Mouse (Mus musculus) hindbrain, embryonic 14.5 days (tissue): ENCODE results near the gene Ptbp1. TPM values are rescaled to one million over a fixed set of nuclear protein-coding genes. Genes with fewer than 3 reads are reported as not detected.

Source experiments
- ATAC-seq: fragments of 200-750 bp; cut with Nextera tagmentation; 2 replicates; pipeline ENCODE4 v1.8.0; 2017; ENCODE audit warnings: moderate number of reproducible peaks, mild to moderate bottlenecking, moderate TSS enrichment, moderate library complexity; ENCODE audit not compliant: low FRiP score
- DNase-seq: peaks from one replicate; pipeline ENCODE4 v3.0.0-alpha.2; 2015; ENCODE audit warnings: low spot score
- H3K27ac ChIP-seq: fragments of 300-500 bp; sonication (generic); 2 replicates; pipeline ENCODE4 v1.5.1; 2014; ENCODE audit warnings: mild to moderate bottlenecking, moderate library complexity
- H3K27me3 ChIP-seq: fragments of 300-500 bp; sonication (generic); 2 replicates; pipeline ENCODE4 v1.6.1; 2014; ENCODE audit warnings: mild to moderate bottlenecking, low read length, mixed read lengths; ENCODE audit not compliant: control insufficient read depth, insufficient read depth
- H3K36me3 ChIP-seq: fragments of 300-500 bp; sonication (generic); replicated peaks from 2 replicates; pipeline ENCODE4 v1.6.1; 2014; ENCODE audit not compliant: control insufficient read depth, insufficient read depth
- H3K4me1 ChIP-seq: fragments of 300-500 bp; sonication (generic); replicated peaks from 2 replicates; pipeline ENCODE4 v1.6.1; 2014; ENCODE audit warnings: antibody characterized with exemption, low read length, mixed read lengths; ENCODE audit not compliant: control insufficient read depth, insufficient read depth
- H3K4me2 ChIP-seq: fragments of 300-500 bp; sonication (generic); replicated peaks from 2 replicates; pipeline ENCODE4 v1.6.1; 2014; ENCODE audit warnings: mild to moderate bottlenecking, moderate library complexity
- H3K4me3 ChIP-seq: fragments of 300-500 bp; sonication (generic); replicated peaks from 2 replicates; pipeline ENCODE4 v1.5.1; 2014; ENCODE audit warnings: mild to moderate bottlenecking, low read length
- H3K9ac ChIP-seq: fragments of 300-500 bp; sonication (generic); 2 replicates; pipeline ENCODE4 v1.6.1; 2014
- H3K9me3 ChIP-seq: fragments of 300-500 bp; sonication (generic); 2 replicates; pipeline ENCODE4 v1.6.1; 2016; ENCODE audit warnings: low read length; ENCODE audit not compliant: control insufficient read depth
- WGBS: fragments of 180-500 bp; shearing (Covaris S2); extraction: QIAGEN DNeasy Blood & Tissue Kit; methylation state at CpG from one replicate; pipeline ENCODE4 v1.1.7; 2014; 5-methylcytosine and 5-hydroxymethylcytosine counted together
- microRNA-seq: library from miRNA; unstranded; fragments of <30 nt; microRNA quantifications from one replicate; pipeline ENCODE4, GENCODE M21; 2016
- polyA plus RNA-seq: library from polyadenylated mRNA; unstranded; fragments of >200 nt; fragmentation: Nextera tagmentation; extraction: Ambion mirVana; gene quantifications from 2 replicates; pipeline ENCODE4 v1.2.1, GENCODE M21; 2014

The Ptbp1 gene
- polyA plus RNA-seq, 1 experiment from 2014 or later = 59.5 TPM

- WGBS = 69% methylated on average over 20 of the region's 20 CpGs
- Histone ChIP-seq H3K4me3 (no peak overlapping the region), H3K27me3 (peaks cover under 1% of the 10 kb centered on the region; the same call in 1 of the 2 replicates), H3K36me3 (peaks cover 16% of the 10 kb centered on the region), H3K4me1 (peaks cover 29% of the 10 kb centered on the region), H3K9ac (no peak overlapping the region), H3K4me2 (no peak overlapping the region), H3K27ac (no peak overlapping the region), H3K9me3 (no peaks in the 10 kb centered on the region)
- no peak for ATAC-seq
- no peak for DNase-seq
These were observed 58.2 kb downstream of the Ptbp1 start for GRCm38 (mm10) chr10:79912412-79912811.

Small RNA genes within 50 kb of the gene (microRNA-seq; reads per million reads assigned to microRNA genes)
- not detected for gene Mir6910

Other genes with a start within 250 kb of the Ptbp1 start
- gene C2cd4c, start 240.4 kb upstream of the Ptbp1 start, polyA plus RNA-seq = 0.99 and 1.2 TPM in 2 replicates
- gene Shc2, start 216.5 kb upstream of the Ptbp1 start, polyA plus RNA-seq = 19.8 and 20.8 TPM in 2 replicates
- gene Odf3l2, start 208.7 kb upstream of the Ptbp1 start, polyA plus RNA-seq = 0.27 and 0.31 TPM in 2 replicates
- gene Madcam1, start 189.9 kb upstream of the Ptbp1 start, polyA plus RNA-seq = 0.68 and 1.2 TPM in 2 replicates
- 107 and 108 TPM in 2 replicates for gene Tpgs1, start 185.1 kb upstream of the Ptbp1 start, polyA plus RNA-seq
- 78.9 and 81.8 TPM in 2 replicates for gene Cdc34, start 172.2 kb upstream of the Ptbp1 start, polyA plus RNA-seq
- 1.5 and 1.8 TPM in 2 replicates for gene Gzmm, start 165.4 kb upstream of the Ptbp1 start, polyA plus RNA-seq
- 930 and 976 TPM in 2 replicates for gene Bsg, start 149.9 kb upstream of the Ptbp1 start, polyA plus RNA-seq
- 2.9 and 4.3 TPM in 2 replicates for gene Hcn2, start 137.8 kb upstream of the Ptbp1 start, polyA plus RNA-seq
- gene Polrmt, start 107.8 kb upstream of the Ptbp1 start, polyA plus RNA-seq = 32.8 and 36.5 TPM in 2 replicates
- gene Fgf22, start 99.4 kb upstream of the Ptbp1 start, polyA plus RNA-seq = 1.4 and 1.6 TPM in 2 replicates
- gene Rnf126, start 87.5 kb upstream of the Ptbp1 start, polyA plus RNA-seq = 92.8 and 96.7 TPM in 2 replicates
- gene Fstl3, start 77.2 kb upstream of the Ptbp1 start, polyA plus RNA-seq = 1.6 and 2.2 TPM in 2 replicates
- gene Prss57, start 63.5 kb upstream of the Ptbp1 start, polyA plus RNA-seq = 0.08 and 0.29 TPM in 2 replicates
- gene Palm, start 60.9 kb upstream of the Ptbp1 start, polyA plus RNA-seq = 240 and 247 TPM in 2 replicates
- gene Misp, start 33.4 kb upstream of the Ptbp1 start, polyA plus RNA-seq = 0.08 and 0.74 TPM in 2 replicates
- gene Prtn3, start 20.0 kb downstream of the Ptbp1 start, polyA plus RNA-seq = 10.1 and 12.8 TPM in 2 replicates
- gene Plppr3, start 20.2 kb downstream of the Ptbp1 start, polyA plus RNA-seq = 288 and 294 TPM in 2 replicates
- 0.47 TPM in 1 of 2 replicates, not detected in the other for gene Elane, start 31.8 kb downstream of the Ptbp1 start, polyA plus RNA-seq
- gene Cfd, start 36.4 kb downstream of the Ptbp1 start, polyA plus RNA-seq = not detected in 2 replicates
- gene Med16, start 54.5 kb downstream of the Ptbp1 start, polyA plus RNA-seq = 42.0 and 42.5 TPM in 2 replicates
- gene Gm26602, start 56.4 kb downstream of the Ptbp1 start, polyA plus RNA-seq = 1.1 TPM in 1 of 2 replicates, not detected in the other
- 1.7 and 2.6 TPM in 2 replicates for gene Kiss1r, start 62.5 kb downstream of the Ptbp1 start, polyA plus RNA-seq
- 228 and 232 TPM in 2 replicates for gene R3hdm4, start 66.8 kb downstream of the Ptbp1 start, polyA plus RNA-seq
- 3.4 and 3.8 TPM in 2 replicates for gene Arid3a, start 72.6 kb downstream of the Ptbp1 start, polyA plus RNA-seq
- 91.8 and 97.8 TPM in 2 replicates for gene Wdr18, start 105.7 kb downstream of the Ptbp1 start, polyA plus RNA-seq
- gene Grin3b, start 116.3 kb downstream of the Ptbp1 start, polyA plus RNA-seq = 0.30 and 0.33 TPM in 2 replicates
- 22.6 and 22.8 TPM in 2 replicates for gene Tmem259, start 129.9 kb downstream of the Ptbp1 start, polyA plus RNA-seq
- 28.4 and 37.6 TPM in 2 replicates for gene Cnn2, start 134.2 kb downstream of the Ptbp1 start, polyA plus RNA-seq
- gene Abca7, start 142.1 kb downstream of the Ptbp1 start, polyA plus RNA-seq = 4.1 and 4.5 TPM in 2 replicates
- 1.1 and 1.7 TPM in 2 replicates for gene Arhgap45, start 162.2 kb downstream of the Ptbp1 start, polyA plus RNA-seq
- 142 and 150 TPM in 2 replicates for gene Polr2e, start 185.4 kb downstream of the Ptbp1 start, polyA plus RNA-seq
- gene Gpx4, start 192.7 kb downstream of the Ptbp1 start, polyA plus RNA-seq = 556 and 557 TPM in 2 replicates